Mouse (Mus musculus) urinary bladder, adult 18-20 months (tissue): ENCODE measurements at regions not wholly inside any gene's neighbourhood (a gene's known extent, or its start where the extent isn't known, plus 50 kb on each side); places are given as distances from the start of the nearest gene placed in this dataset.

ENCODE experiments used
- DNase-seq, 2 experiments: peaks; one replicate each; pipeline ENCODE4 v3.0.0; 2022; ENCODE audit warnings: low spot score in 2 of 2, mixed read lengths in 2 of 2

GRCm38 (mm10) chr16:73435726-73436125 lies 975.9 kb downstream of the Robo2 start:
- DNase-seq: no peak

DNA sequence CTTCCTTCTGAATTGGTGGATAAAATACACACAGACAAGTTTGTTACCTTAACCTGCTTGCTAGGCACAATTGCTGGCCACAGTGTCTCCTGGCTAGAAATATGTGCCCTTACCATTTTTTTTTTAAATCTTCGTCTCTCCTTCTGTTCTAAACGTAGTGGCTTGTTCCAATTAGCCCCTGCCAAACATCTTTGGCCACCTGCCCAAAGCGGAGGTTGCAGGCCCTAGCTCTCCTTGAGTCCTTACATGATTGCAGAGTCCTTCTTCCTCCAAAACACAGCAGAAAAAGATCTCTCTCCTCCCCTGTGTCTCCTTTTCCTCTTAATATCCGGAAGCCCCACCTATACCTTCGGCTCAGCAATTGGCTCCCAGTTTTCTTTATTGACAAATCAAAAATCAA lies 986.8 kb downstream of the Robo2 start:
- DNase-seq: no peak

GRCm38 (mm10) chr16:73424311-73424710 lies 987.3 kb downstream of the Robo2 start:
- DNase-seq: no peak

- no peak for DNase-seq
Observed at GRCm38 (mm10) chr16:73404509-73404908, 1007.1 kb downstream of the Robo2 start.

GRCm38 (mm10) chr16:73404099-73404498 lies 1007.5 kb downstream of the Robo2 start:
- no peak for DNase-seq

GRCm38 (mm10) chr16:73379056-73379455 lies 1032.6 kb downstream of the Robo2 start:
- DNase-seq: no peak

DNA sequence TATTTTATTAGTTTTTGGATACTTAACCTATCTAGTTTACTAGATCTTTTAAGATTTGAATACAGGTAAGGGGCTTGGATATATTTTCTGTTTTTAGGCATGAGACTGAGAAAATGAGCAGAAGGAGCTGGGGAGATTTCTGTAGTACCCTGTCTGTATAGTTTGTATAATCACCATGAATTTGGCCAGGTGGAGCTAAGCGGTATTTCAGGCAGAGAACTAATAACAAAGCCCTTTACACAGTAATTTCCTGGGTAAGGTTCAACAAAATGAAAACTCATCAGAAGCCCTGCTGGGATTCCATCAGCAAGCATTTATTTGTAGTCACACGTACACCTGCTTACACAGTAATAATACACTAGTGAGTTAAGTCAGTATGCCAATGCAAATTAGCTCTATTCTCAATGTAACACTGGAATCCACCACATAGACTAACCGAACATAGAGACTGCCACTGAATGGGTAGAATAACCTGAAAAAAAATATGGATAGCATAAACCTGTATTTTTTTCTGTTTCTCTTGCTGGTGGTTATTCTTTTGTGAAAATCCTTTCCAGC lies 1036.9 kb downstream of the Robo2 start:
- no peak for DNase-seq

DNA sequence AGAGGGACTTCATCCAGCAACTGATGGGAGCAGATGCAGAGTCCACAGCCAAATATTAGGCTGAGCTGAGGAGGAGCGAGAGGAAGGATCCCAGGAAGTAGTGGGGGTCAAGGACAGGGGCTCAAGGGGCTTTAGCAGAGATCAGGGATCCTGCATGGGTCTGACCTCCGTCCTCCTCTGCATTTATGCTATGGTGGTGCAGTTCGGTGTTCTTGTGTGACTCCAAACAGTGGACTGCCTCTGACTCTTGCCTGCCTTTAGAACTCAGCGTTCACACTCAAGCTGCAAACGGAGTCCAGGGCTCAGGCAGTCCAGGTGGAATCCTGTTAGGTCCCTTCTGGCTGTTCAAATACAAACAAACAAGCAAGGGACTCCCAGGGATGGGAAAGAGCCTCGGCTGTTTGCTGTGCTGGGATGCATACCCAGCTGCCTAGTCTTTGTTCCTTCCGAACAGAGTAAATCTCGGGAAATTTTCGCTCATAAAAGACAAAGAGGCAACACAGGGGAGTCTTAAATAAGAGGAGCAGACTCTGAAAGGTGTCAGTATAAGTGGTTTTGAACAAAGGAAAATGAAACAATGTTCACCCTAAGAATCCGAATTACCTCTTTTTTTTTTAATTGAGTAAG lies 1042.9 kb downstream of the Robo2 start:
- DNase-seq: no peak

DNA sequence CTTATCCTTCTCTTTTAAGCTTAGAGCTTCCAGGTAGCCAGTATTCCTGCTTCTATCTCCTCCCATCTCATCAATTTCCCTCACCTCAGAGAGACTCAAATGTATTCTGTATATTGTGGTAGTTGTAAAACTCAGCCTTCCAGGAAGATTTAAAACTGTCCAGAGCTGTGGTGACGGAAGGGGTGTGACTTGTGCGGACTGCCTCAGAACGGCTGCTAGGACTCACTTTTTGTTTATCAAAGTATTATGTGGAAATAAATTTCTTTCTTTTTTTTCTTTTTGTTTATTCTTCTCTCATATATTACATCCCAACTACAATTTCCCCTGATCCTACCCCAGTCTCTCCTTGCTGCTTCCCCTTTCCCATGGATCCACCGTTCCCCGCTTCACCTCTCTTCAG lies 1043.7 kb downstream of the Robo2 start:
- no peak for DNase-seq

DNA sequence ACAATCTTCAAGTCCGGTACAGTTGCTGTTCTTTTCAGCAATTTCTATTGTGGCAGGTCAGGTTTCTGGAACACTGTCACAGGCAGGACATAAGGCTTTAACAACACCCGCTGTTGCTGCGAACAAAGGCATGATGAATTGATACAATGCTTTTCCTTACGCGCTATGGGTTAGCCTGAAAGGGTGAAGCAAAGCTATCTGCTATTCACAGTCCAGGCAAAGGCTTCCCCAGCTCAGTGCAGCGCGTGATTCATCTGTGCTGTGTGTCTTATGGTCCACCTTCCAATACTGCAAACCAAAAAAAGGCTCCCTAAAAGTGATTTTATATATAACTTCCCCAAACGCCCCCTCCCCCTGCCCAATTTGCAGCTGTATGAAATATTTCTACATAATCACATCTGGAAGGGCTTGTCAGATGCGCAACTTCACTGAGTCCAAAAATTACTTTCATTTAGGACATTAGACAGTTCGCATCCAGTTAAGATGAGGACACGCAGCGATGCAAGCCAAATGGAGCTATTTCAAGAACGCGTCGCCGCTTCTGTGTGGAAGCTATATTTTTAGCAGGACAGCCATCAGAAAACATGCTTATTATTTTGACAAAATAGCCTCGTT lies 1044.3 kb downstream of the Robo2 start:
- no peak for DNase-seq

GRCm38 (mm10) chr16:73350698-73351097 lies 1042.6 kb downstream of the Robo1 start:
- no peak for DNase-seq

- DNase-seq: no peak
Observed at GRCm38 (mm10) chr16:73343941-73344340, 1035.8 kb downstream of the Robo1 start.

- DNase-seq: no peak
Observed at GRCm38 (mm10) chr16:73343531-73343930, 1035.4 kb downstream of the Robo1 start.

GRCm38 (mm10) chr16:73317644-73318043 lies 1009.5 kb downstream of the Robo1 start:
- DNase-seq: no peak

DNA sequence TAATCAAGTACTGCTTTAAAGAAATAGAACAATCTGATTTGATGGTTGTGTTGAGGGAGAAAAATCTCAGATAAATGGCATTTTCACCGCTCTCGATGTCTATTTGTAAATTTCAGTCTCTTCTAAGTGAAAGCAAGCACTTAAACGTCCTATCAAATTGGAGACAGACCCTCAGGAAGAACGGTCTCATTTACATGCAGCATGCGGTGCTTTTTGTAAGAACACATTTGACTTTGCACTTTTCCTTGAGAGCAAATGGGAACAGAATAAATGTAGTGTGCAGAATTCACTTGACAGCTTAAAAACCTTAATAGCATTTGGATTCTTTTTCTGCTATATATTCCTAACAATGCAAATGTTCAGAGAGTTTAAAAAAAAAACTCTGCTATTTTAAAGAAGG lies 1002.0 kb downstream of the Robo1 start:
- no peak for DNase-seq

DNA sequence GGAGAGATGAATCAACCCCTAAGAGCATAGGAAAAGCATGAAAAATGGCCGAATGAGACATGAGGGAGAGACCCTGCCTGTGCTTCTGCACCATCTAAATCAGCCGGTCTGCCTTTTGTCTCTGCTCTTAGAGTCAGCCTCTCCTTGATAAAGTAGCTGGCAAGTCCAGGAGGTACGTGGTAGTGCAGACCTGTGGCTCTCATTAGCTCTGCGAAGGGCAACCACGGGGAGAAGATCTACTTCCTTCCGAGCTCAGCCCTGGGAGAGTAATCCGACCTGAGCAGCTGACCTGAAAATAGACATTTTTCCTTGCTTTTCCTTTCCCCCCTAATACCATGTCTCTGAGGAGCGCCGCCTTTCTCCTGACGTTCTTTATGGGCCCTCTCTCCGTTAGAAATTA lies 971.8 kb downstream of the Robo1 start:
- no peak for DNase-seq

DNA sequence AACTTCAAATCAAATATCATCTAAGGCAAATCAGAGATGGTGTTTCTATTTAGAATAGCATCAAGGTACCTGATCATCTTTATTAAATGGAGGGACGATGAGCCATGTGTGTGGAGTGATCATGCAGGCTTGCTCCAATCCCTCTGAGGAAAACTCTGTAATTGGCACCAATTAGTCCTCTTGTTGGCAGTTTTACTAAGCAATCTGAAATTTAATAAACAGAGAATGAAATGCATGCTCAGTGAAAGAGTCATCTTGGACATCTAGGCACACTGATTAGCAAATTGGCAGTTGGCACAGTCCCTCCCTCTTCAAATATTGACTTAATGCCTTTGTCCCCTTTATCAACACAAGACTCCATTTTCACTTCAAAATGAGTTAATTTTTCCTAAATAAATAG lies 951.6 kb downstream of the Robo1 start:
- DNase-seq: no peak

DNA sequence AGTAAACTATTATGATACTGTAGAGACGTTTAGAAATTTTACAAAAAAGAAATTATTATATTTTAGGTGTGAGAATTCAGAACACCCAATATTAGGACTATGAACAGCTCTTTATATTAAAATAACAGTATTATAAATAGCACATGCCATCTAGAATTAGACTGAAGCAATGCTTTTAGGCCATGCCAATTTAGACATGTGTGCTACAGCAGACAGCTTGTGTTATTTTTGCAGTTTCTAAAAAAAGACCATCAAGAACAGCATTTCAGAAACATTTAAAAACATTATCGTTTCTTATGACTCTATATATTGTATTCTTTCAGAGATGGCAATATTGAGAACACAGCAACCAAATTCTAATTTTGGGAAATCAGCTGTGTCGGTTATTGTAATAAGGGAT lies 951.2 kb downstream of the Robo1 start:
- DNase-seq: no peak

- no peak for DNase-seq
Observed at GRCm38 (mm10) chr16:73245073-73245590, 937.0 kb downstream of the Robo1 start.

DNA sequence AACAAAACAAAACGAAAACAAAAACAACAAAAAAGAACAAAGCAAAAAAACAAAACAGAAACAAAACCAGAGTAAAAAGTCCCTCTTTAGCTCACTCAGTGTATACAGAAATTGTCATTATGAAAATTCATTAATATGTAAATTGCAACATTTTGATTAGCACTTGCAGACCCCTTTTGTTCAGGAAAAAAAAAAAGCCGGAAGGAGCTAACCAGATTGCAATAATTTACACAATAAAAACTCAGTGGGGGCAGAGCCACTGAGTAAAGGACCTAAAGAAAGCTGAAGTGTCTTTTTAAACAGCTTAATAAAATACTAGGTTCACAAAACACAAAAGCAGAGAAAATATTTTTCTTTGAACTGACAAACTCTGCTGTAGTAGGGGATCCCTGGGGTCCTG lies 922.5 kb downstream of the Robo1 start:
- DNase-seq: no peak

GRCm38 (mm10) chr16:73217555-73217954 lies 909.4 kb downstream of the Robo1 start:
- DNase-seq: no peak

DNA sequence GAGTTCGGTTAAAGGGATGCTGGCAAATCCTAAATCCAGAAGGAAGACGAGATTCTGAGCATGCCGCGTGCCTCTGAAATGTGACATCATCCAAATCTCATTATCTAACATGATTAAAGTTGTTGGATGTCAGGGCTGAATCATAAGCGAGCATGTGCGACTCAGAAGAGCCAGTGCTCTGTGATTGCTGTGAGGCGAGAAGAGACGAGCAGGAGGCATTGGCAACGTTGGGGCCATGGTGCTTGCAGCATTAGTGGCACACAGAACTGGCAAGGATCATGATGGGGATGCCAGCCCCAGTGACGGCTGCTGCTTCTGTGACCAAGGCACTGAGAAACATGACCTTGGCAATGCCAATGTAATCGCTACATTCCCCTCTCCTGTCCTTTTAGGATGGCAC lies 895.4 kb downstream of the Robo1 start:
- DNase-seq: no peak

GRCm38 (mm10) chr16:73200991-73201390 lies 892.9 kb downstream of the Robo1 start:
- no peak for DNase-seq
